Mouse (Mus musculus) heart, adult 2 months (tissue): Measurements from ENCODE around the gene Gm4871. TPM values are rescaled to one million over a fixed set of nuclear protein-coding genes. Genes with fewer than 3 reads are reported as not detected.
"Not testable (repeated sequence)": the region's sequence is repeated elsewhere in the genome, so short reads cannot be mapped to it uniquely, and the experiment has no call there.

Experiments used
- DNase-seq, 2 experiments: peaks; one replicate each; pipeline ENCODE4 v3.0.0; 2021
- H3K27ac ChIP-seq: fragments of 200-600 bp; 2 replicates; pipeline ENCODE4 v1.8.1; 2022
- H3K27me3 ChIP-seq: fragments of 200-500 bp; 2 replicates; pipeline ENCODE4 v1.6.1; 2012; ENCODE audit warnings: mild to moderate bottlenecking, low read length, inconsistent platforms, mixed read lengths; ENCODE audit not compliant: control insufficient read depth, insufficient read depth
- H3K36me3 ChIP-seq: fragments of 200-500 bp; 2 replicates; pipeline ENCODE4 v1.6.1; 2012; ENCODE audit warnings: low read length, inconsistent platforms; ENCODE audit not compliant: control insufficient read depth, insufficient read depth
- H3K4me1 ChIP-seq: fragments of 200-500 bp; 2 replicates; pipeline ENCODE4 v1.6.1; 2011; ENCODE audit warnings: low read length; ENCODE audit not compliant: control insufficient read depth, insufficient read depth
- H3K4me3 ChIP-seq: fragments of 200-600 bp; 2 replicates; pipeline ENCODE4 v1.8.1; 2022
- H3K79me2 ChIP-seq: fragments of 200-500 bp; replicated peaks from 2 replicates; pipeline ENCODE4 v1.6.1; 2012; ENCODE audit warnings: mild to moderate bottlenecking, inconsistent platforms, low read length, moderate library complexity, mixed read lengths; ENCODE audit not compliant: control insufficient read depth, insufficient read depth
- H3K9ac ChIP-seq: fragments of 200-500 bp; 2 replicates; pipeline ENCODE4 v1.6.1; 2012; ENCODE audit warnings: low read depth, mild to moderate bottlenecking, control low read depth, inconsistent platforms, low read length, mixed read lengths
- CTCF ChIP-seq: fragments of 200-600 bp; IDR thresholded peaks from 2 replicates; pipeline ENCODE4 v1.8.1; 2022; ENCODE audit warnings: antibody characterized with exemption, mild to moderate bottlenecking, moderate library complexity
- EP300 ChIP-seq: fragments of 200-500 bp; IDR thresholded peaks from 2 replicates; pipeline ENCODE4 v1.6.1; 2011; ENCODE audit warnings: low read depth, low read length, control low read depth; ENCODE audit not compliant: insufficient read depth
- POLR2A ChIP-seq: fragments of 200-500 bp; IDR thresholded peaks from 2 replicates; pipeline ENCODE4 v1.6.1; 2011; ENCODE audit warnings: mild to moderate bottlenecking, low read depth, low read length, control low read depth; ENCODE audit not compliant: insufficient read depth
- WGBS: fragments of 180-500 bp; shearing (Covaris S2); methylation state at CpG from one replicate; pipeline ENCODE4 v1.1.7; 2018; 5-methylcytosine and 5-hydroxymethylcytosine counted together
- intact Hi-C: fragments of 180-260 bp; cut with DNase I; formaldehyde crosslinking; loops from one replicate; pipeline ENCODE4 v1.15.1; 2025
- polyA plus RNA-seq: library from polyadenylated mRNA; depleted of rRNA; stranded (reverse); fragments of >200 nt; gene quantifications from 2 replicates; pipeline ENCODE4 v1.2.3, GENCODE M21; 2012
- total RNA-seq, 2 experiments: library from RNA; stranded (reverse); gene quantifications; 2 replicates each; pipeline ENCODE4 v1.2.3; 2021

The Gm4871 gene
- total and polyA plus RNA-seq, 3 experiments = not detected

DNA sequence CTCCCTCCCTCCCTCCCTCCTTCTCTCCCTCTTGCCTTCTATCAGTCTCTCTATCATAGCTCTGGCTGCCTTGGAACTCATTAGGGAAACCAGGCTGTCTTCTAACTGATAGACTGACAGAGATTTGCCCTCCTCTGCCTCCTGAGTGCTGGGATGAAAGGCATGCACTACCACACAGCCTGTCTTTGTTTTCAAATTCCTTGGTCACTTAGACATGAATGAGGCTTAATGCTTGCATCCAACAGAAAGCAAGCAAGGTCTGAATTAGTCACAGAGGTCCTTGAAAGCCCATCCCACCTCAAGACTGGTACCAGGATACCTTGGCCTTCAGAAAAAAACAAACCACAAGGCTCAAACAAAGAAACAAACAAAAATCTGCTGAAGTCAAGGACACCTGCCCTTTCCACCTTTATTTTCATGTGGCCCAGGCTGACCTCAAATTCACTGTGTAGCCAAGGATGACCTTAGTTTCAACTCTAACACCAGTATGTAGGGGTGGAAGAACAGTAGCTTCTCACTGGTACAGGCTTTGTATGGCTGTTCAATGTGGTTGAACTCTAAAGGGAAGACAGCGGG, 32.3 kb upstream of the Gm4871 start:
- no peak for TF ChIP-seq POLR2A
- TF ChIP-seq EP300 = no peak
- no peak for TF ChIP-seq CTCF
- Histone ChIP-seq H3K4me3 (no peak overlapping the region), H3K9ac (no peak overlapping the region), H3K36me3 (no peaks in the 10 kb centered on the region), H3K4me1 (no peaks in the 10 kb centered on the region), H3K79me2 (no peaks in the 10 kb centered on the region), H3K27me3 (no peaks in the 10 kb centered on the region), H3K27ac (no peak overlapping the region)
- WGBS = 90% methylated on average over 1 of the region's 1 CpGs
- intact Hi-C loops = no loop called here
- no peak for DNase-seq

DNA sequence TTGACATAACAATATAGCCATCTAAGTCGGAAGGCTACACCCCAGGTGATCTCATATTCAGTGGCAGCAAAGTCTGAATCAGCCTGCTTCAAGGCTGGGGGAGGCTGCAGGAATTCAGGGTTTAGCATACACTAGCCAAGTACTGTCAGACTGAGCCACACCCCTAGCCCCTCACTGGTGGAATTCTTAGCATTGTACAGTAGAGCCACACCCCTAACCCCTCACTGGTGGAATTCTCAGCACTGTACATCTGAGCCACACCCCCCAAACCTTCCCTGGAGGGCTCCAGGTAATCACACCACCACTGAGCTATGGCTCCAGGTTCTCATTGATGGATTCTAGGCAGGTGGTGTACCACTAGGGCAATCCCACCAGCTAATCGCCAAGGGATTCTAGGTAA, 27.0 kb upstream of the Gm4871 start:
- H3K79me2 ChIP-seq = no peaks in the 10 kb centered on the region
- no peak overlapping the region for H3K27ac ChIP-seq
- H3K4me1 ChIP-seq = no peaks in the 10 kb centered on the region
- no peak overlapping the region for H3K4me3 ChIP-seq
- 78% methylated on average over 2 of the region's 2 CpGs for WGBS
- intact Hi-C loops = no loop called here
- no peaks in the 10 kb centered on the region for H3K36me3 ChIP-seq
- no peak for DNase-seq
- H3K9ac ChIP-seq = no peak overlapping the region
- TF ChIP-seq POLR2A = no peak
- TF ChIP-seq CTCF = no peak
- TF ChIP-seq EP300 = no peak
- no peaks in the 10 kb centered on the region for H3K27me3 ChIP-seq

DNA sequence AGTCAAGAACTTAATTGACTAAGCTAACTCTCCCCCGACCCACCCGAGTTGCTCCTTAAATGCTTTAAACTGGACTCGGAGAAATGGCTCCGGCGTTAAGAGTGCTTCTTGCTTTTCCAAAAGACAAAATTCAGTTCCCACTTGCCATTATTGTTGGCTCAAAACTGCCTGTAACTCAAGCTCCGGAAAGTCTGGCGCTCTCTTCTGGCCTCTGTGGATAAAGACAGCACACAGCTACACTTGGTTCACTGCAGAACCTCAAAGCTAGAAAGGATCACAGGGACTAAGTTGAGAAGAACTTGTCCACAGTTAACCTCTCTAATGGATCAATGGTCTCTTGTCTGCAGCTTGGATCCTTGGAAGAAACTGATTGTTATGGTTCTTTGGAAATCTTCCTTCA, 26.2 kb upstream of the Gm4871 start:
- DNase-seq = no peak
- TF ChIP-seq CTCF (0 out of 2 replicates have a peak, but pooled peaks have one; percentile 7), EP300 (no peak)
- intact Hi-C loops = no loop called here
- H3K9ac ChIP-seq = no peak overlapping the region
- WGBS = 87% methylated on average over 7 of the region's 7 CpGs
- H3K36me3 ChIP-seq = no peaks in the 10 kb centered on the region
- H3K4me3 ChIP-seq = no peak overlapping the region
- H3K4me1 ChIP-seq = no peaks in the 10 kb centered on the region
- no peaks in the 10 kb centered on the region for H3K79me2 ChIP-seq
- no peaks in the 10 kb centered on the region for H3K27me3 ChIP-seq
- H3K27ac ChIP-seq = no peak overlapping the region

DNA sequence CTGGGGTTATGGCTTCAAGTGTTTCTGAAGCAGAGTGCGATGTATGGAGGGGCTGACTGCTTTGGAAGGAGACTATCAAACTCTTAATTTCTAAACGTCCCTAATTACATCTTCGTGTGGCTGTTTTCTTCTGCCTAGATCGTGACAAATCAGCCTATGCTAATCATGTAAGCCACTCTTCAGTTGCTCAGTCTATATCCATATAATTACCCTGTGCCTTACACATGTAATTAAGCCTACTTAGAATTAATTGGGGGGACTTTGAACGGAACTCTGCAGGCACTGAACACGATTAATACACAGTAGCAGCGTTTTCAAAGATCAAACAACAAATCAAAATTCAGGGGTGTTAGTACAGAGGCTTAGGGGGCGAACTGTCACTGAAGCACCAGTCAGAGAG, 25.4 kb upstream of the Gm4871 start:
- H3K27ac ChIP-seq = no peak overlapping the region
- no peak for DNase-seq
- H3K79me2 ChIP-seq = no peaks in the 10 kb centered on the region
- H3K4me3 ChIP-seq = no peak overlapping the region
- TF ChIP-seq CTCF = no peak
- no peak for TF ChIP-seq POLR2A
- TF ChIP-seq EP300 = no peak
- no peaks in the 10 kb centered on the region for H3K27me3 ChIP-seq
- H3K9ac ChIP-seq = no peak overlapping the region
- H3K4me1 ChIP-seq = no peaks in the 10 kb centered on the region
- 82% methylated on average over 8 of the region's 8 CpGs for WGBS
- no peaks in the 10 kb centered on the region for H3K36me3 ChIP-seq
- intact Hi-C loops = no loop called here

DNA sequence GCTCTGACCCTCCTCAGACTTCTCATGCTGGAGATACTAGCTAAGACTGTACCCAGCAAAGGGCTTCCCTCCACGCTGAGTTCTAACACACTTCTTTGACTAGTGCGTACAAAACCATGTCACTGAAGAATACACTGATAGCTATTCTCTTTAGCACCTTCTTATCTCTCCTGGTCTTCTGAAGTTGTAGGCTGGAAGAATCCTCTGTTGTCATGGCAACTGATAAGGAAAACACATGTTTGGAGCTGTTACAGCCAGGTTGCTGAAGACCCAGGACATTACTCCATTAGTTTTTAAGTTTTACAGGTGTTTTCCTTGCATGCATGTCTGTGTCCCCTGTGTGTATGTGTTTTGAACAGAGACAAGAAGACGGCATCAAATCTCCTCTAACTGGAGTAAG, 21.6 kb upstream of the Gm4871 start:
- H3K79me2 ChIP-seq, DNase-seq, intact Hi-C loops, H3K4me3 ChIP-seq, H3K9ac ChIP-seq, H3K27ac ChIP-seq, H3K4me1 ChIP-seq, H3K36me3 ChIP-seq, H3K27me3 ChIP-seq: not testable (repeated sequence)
- 43% methylated on average over 3 of the region's 3 CpGs for WGBS

DNA sequence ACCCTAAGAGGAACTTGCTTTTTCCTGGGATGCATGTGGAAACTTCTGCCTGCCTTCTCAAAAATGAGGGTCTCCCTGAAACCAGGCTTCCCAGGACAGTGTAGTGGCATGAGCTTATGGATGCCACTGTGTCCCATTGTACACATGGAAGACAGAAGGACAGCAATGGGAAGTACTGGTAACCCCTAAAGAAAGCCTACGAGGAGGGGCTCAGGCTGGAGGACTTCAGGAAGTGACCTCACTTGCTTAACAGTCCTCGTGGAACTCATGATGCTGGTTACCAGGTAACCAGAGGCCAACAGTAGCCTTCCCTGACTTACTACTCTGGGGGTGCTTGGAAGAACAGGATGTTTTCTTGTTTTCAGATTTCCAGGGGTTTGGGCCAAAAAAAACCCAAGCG, 10.1 kb upstream of the Gm4871 start, which contains the start of gene 1700018F24Rik:
TSS of gene 1700018F24Rik (plus strand) at position 301 of the 400 bp plus-strand sequence.
- H3K4me3 ChIP-seq, DNase-seq, H3K9ac ChIP-seq, H3K79me2 ChIP-seq, intact Hi-C loops, H3K27me3 ChIP-seq, H3K4me1 ChIP-seq, H3K27ac ChIP-seq, H3K36me3 ChIP-seq: not testable (repeated sequence)
- WGBS = 24% methylated on average over 3 of the region's 3 CpGs
